Mouse (Mus musculus) hindbrain, embryonic 14.5 days (tissue): ENCODE results near the gene Vamp5. TPM values are rescaled to one million over a fixed set of nuclear protein-coding genes. Genes with fewer than 3 reads are reported as not detected.
A peak's percentile ranks its signal among the peaks of the same experiment; 100 is the strongest.

Experiments
- ATAC-seq: fragments of 200-750 bp; cut with Nextera tagmentation; 2 replicates; pipeline ENCODE4 v1.8.0; 2017; ENCODE audit warnings: moderate number of reproducible peaks, mild to moderate bottlenecking, moderate TSS enrichment, moderate library complexity; ENCODE audit not compliant: low FRiP score
- DNase-seq: peaks from one replicate; pipeline ENCODE4 v3.0.0-alpha.2; 2015; ENCODE audit warnings: low spot score
- H3K27ac ChIP-seq: fragments of 300-500 bp; sonication (generic); 2 replicates; pipeline ENCODE4 v1.5.1; 2014; ENCODE audit warnings: mild to moderate bottlenecking, moderate library complexity
- H3K27me3 ChIP-seq: fragments of 300-500 bp; sonication (generic); 2 replicates; pipeline ENCODE4 v1.6.1; 2014; ENCODE audit warnings: mild to moderate bottlenecking, low read length, mixed read lengths; ENCODE audit not compliant: control insufficient read depth, insufficient read depth
- H3K36me3 ChIP-seq: fragments of 300-500 bp; sonication (generic); replicated peaks from 2 replicates; pipeline ENCODE4 v1.6.1; 2014; ENCODE audit not compliant: control insufficient read depth, insufficient read depth
- H3K4me1 ChIP-seq: fragments of 300-500 bp; sonication (generic); replicated peaks from 2 replicates; pipeline ENCODE4 v1.6.1; 2014; ENCODE audit warnings: antibody characterized with exemption, low read length, mixed read lengths; ENCODE audit not compliant: control insufficient read depth, insufficient read depth
- H3K4me2 ChIP-seq: fragments of 300-500 bp; sonication (generic); replicated peaks from 2 replicates; pipeline ENCODE4 v1.6.1; 2014; ENCODE audit warnings: mild to moderate bottlenecking, moderate library complexity
- H3K4me3 ChIP-seq: fragments of 300-500 bp; sonication (generic); replicated peaks from 2 replicates; pipeline ENCODE4 v1.5.1; 2014; ENCODE audit warnings: mild to moderate bottlenecking, low read length
- H3K9ac ChIP-seq: fragments of 300-500 bp; sonication (generic); 2 replicates; pipeline ENCODE4 v1.6.1; 2014
- H3K9me3 ChIP-seq: fragments of 300-500 bp; sonication (generic); 2 replicates; pipeline ENCODE4 v1.6.1; 2016; ENCODE audit warnings: low read length; ENCODE audit not compliant: control insufficient read depth
- WGBS: fragments of 180-500 bp; shearing (Covaris S2); extraction: QIAGEN DNeasy Blood & Tissue Kit; methylation state at CpG from one replicate; pipeline ENCODE4 v1.1.7; 2014; 5-methylcytosine and 5-hydroxymethylcytosine counted together
- polyA plus RNA-seq: library from polyadenylated mRNA; unstranded; fragments of >200 nt; fragmentation: Nextera tagmentation; extraction: Ambion mirVana; gene quantifications from 2 replicates; pipeline ENCODE4 v1.2.1, GENCODE M21; 2014

The Vamp5 gene
- polyA plus RNA-seq, 1 experiment from 2014 or later: 23.6 TPM

DNA sequence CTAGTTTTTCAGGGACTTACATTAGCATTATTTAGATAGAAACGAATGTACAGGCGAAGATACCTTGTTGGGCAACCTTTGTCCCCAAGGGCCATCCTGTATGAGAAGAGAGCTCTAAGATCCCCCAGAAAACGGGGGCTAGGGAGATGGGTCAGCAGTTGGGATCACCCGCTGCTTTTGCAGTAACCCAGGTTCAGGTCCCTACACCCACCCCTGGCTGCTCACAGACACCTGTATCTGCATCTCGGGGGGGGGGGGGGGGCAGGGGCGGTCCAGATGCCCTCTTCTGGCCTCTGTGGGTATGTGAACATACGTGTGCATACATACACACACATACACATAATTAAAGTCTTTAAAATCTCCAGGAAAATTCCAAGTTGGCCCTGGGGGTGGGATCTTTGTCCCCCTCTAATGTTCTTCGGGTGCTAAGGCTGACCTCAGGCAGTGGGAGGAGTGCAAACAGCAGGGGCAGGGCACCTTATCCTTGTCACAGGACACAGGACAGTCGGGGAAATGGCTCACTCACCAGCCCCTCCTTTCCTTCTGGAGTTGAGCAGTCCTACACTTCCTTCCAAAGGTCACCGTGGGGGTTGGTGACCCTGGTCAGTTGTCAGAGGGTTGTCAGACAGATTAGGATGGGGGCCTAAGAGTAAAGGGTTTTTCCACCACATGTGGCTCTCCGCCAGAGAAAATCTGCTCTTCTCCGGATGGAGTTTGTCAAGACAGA, 10.7 kb upstream of the Vamp5 start:
- H3K4me2 ChIP-seq: peak overlapping the region; percentile 51
- no peaks in the 10 kb centered on the region for H3K36me3 ChIP-seq
- WGBS: 16% methylated on average over 12 of the region's 12 CpGs
- ATAC-seq: no peak
- 0 out of 2 replicates have a peak overlapping the region, but pooled peaks have one; percentile 30 for H3K4me3 ChIP-seq
- 0 out of 2 replicates have a peak, but pooled peaks cover 5% of the 10 kb centered on the region for H3K4me1 ChIP-seq
- peaks cover 18% of the 10 kb centered on the region for H3K27me3 ChIP-seq
- no peak overlapping the region for H3K27ac ChIP-seq
- no peak overlapping the region for H3K9ac ChIP-seq
- H3K9me3 ChIP-seq: no peaks in the 10 kb centered on the region
- no peak for DNase-seq

DNA sequence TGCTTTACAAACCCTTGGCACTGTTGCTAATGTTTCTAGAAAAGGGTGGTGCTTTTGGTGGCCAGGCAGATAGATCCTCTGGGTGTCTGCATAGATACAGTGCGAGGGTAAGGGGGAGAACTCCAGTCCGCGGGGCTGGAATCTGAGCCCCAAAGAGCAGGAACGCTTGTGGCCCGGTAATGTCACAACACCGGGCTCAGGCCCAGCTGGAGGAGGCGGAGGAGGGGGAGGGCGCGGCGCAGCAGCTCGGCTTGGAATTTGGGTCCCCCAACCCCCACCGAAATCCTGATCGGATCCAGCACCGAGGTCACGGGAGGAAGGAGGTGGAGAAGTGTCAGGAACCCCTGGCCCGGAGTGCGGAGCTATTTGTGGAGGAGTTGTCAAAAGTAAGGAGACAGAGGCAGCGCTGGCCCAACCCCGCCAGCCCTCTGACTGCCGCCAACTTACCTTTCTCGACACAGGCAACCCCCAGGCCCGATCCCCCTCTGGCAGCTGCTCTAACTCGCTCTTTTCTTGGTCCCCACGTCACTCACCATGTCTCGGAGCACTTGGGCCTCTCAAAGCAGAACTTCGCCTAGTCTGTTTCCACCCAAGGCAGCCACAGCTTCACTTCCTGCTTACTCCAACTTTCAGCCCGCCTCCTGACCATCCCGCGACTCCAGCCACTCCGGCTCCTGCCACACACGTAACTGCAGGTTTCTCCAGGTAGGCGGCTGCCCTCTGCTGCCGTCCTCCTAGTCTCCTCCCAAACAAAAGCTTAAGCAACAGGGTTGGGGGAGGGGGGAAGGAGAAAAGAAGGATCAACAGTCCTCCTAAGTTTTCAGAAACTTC, 9.9 kb upstream of the Vamp5 start, which contains the start of gene Vamp8:
TSS of gene Vamp8 (minus strand) at position 763 of the 831 bp plus-strand sequence.
- Histone ChIP-seq H3K27me3 (peaks cover 18% of the 10 kb centered on the region), H3K4me2 (peak within 1 kb of the TSS; percentile 51), H3K9ac (peak within 1 kb of the TSS; percentile 46), H3K36me3 (no peaks in the 10 kb centered on the region), H3K27ac (peak within 1 kb of the TSS; percentile 52; the same call in 1 of the 2 replicates), H3K4me3 (peak within 1 kb of the TSS; percentile 30), H3K9me3 (no peaks in the 10 kb centered on the region), H3K4me1 (0 out of 2 replicates have a peak, but pooled peaks cover 5% of the 10 kb centered on the region)
- 2% methylated on average over 33 of the region's 33 CpGs for WGBS
- ATAC-seq: no peak
- no peak for DNase-seq

GRCm38 (mm10) chr6:72389471-72389940, 9.2 kb upstream of the Vamp5 start:
- Histone ChIP-seq H3K4me1 (0 out of 2 replicates have a peak, but pooled peaks cover 5% of the 10 kb centered on the region), H3K27me3 (peaks cover 18% of the 10 kb centered on the region), H3K36me3 (no peaks in the 10 kb centered on the region), H3K27ac (0 out of 2 replicates have a peak overlapping the region, but pooled peaks have one; percentile 52), H3K9me3 (no peaks in the 10 kb centered on the region), H3K4me2 (peak overlapping the region; percentile 51), H3K4me3 (peak overlapping the region; percentile 30), H3K9ac (peak overlapping the region; percentile 46; the same call in 1 of the 2 replicates)
- 38% methylated on average over 13 of the region's 13 CpGs for WGBS
- DNase-seq (no peak), ATAC-seq (no peak)

DNA sequence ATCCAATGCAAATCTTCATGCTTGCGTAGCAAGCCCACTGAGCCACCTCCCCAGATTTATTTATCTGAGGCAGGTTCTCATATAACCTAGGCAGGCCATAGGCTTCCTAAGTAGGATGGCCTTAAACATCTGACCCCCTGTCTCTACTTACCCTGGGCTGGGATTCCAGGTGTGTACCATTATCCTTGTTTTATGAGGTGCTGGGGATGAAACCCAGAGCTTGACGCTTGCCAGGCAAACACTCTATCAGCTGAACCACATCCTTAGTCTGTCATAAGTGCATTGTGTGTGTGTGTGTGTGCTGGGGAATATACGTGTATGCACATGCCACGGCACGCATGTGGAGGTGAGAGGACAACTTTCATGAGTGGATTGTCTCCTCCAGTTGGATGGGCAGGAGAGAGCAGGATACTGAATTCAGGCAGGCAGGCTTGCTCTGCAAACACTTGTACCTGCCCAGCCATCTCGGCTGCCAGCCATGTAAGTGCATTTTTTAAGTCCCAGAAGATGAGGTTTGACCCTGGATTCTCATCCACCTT, 8.6 kb upstream of the Vamp5 start:
- H3K4me1 ChIP-seq: 0 out of 2 replicates have a peak, but pooled peaks cover 5% of the 10 kb centered on the region
- H3K4me3 ChIP-seq: no peak overlapping the region
- WGBS: 93% methylated on average over 6 of the region's 6 CpGs
- H3K27me3 ChIP-seq: peaks cover 18% of the 10 kb centered on the region
- ATAC-seq (no peak), DNase-seq (no peak)
- no peak overlapping the region for H3K4me2 ChIP-seq
- no peaks in the 10 kb centered on the region for H3K9me3 ChIP-seq
- H3K27ac ChIP-seq: no peak overlapping the region
- H3K9ac ChIP-seq: no peak overlapping the region
- H3K36me3 ChIP-seq: no peaks in the 10 kb centered on the region

GRCm38 (mm10) chr6:72388266-72388665, 8.0 kb upstream of the Vamp5 start:
- Histone ChIP-seq H3K4me1 (0 out of 2 replicates have a peak, but pooled peaks cover 5% of the 10 kb centered on the region), H3K27ac (no peak overlapping the region), H3K4me2 (no peak overlapping the region), H3K4me3 (no peak overlapping the region), H3K36me3 (no peaks in the 10 kb centered on the region), H3K27me3 (peaks cover 18% of the 10 kb centered on the region), H3K9ac (no peak overlapping the region), H3K9me3 (no peaks in the 10 kb centered on the region)
- no peak for DNase-seq
- 77% methylated on average over 10 of the region's 10 CpGs for WGBS
- ATAC-seq: no peak

DNA sequence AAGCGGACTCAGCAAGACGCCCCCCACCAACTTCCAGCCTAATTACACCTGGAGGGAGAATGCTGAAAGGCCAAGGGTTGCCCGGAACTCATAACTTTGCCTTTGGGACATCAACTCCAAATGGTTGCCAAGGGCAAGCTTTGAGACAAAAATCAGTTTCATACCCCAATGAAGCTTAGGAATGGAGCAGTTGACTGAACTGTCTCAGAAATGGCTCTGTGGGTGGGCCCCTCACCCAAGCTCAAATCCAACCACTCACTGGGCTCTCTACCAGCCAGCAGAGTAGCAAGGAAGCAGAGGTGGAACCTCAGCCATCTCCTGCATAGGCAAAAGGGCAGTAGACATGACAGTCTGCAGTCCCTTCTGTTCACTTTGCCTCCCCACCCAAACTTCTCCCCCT, 7.5 kb upstream of the Vamp5 start:
- H3K4me1 ChIP-seq: 0 out of 2 replicates have a peak, but pooled peaks cover 5% of the 10 kb centered on the region
- no peak for ATAC-seq
- 67% methylated on average over 3 of the region's 3 CpGs for WGBS

GRCm38 (mm10) chr6:72386561-72386960, 6.3 kb upstream of the Vamp5 start:
- 94% methylated on average over 2 of the region's 2 CpGs for WGBS
- H3K27ac ChIP-seq: no peak overlapping the region
- no peaks in the 10 kb centered on the region for H3K36me3 ChIP-seq
- H3K4me2 ChIP-seq: no peak overlapping the region
- H3K27me3 ChIP-seq: peaks cover 23% of the 10 kb centered on the region
- no peak overlapping the region for H3K9ac ChIP-seq
- DNase-seq (no peak), ATAC-seq (no peak)
- H3K4me1 ChIP-seq: 0 out of 2 replicates have a peak, but pooled peaks cover 5% of the 10 kb centered on the region
- H3K4me3 ChIP-seq: no peak overlapping the region
- H3K9me3 ChIP-seq: no peaks in the 10 kb centered on the region

More for the DNA sequence above, 7.5 kb upstream of the Vamp5 start:
- Histone ChIP-seq H3K27me3 (peaks cover 18% of the 10 kb centered on the region), H3K4me3 (no peak overlapping the region), H3K27ac (no peak overlapping the region), H3K4me2 (no peak overlapping the region), H3K36me3 (no peaks in the 10 kb centered on the region), H3K9ac (no peak overlapping the region), H3K9me3 (no peaks in the 10 kb centered on the region)
- no peak for DNase-seq

- ATAC-seq (no peak), DNase-seq (no peak)
- Histone ChIP-seq H3K27me3 (peaks cover 28% of the 10 kb centered on the region), H3K27ac (no peak overlapping the region), H3K4me2 (no peak overlapping the region), H3K36me3 (no peaks in the 10 kb centered on the region), H3K4me3 (no peak overlapping the region), H3K9me3 (no peaks in the 10 kb centered on the region), H3K9ac (no peak overlapping the region), H3K4me1 (0 out of 2 replicates have a peak, but pooled peaks cover 8% of the 10 kb centered on the region)
- WGBS: 92% methylated on average over 4 of the region's 4 CpGs
Observed at GRCm38 (mm10) chr6:72385258-72385657, 5.0 kb upstream of the Vamp5 start.

DNA sequence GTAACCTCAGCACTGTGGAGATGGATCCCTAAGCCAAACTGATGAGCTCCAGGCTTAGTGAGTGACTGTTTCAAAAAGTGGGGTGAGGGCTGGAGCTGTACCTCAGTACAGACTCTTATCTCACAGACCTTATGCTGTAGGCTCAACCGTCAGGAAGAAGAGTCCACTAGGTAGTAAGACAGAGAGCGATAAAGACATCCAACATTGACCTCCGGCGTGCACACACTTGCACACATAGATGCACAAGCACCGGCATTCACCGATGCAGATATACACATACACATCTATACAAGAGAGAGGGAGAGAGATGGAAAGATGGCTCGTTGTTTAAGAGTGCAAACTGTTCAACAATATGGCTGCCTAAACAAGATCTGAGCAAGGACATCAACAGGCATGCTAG, 3.7 kb upstream of the Vamp5 start:
- Histone ChIP-seq H3K9ac (no peak overlapping the region), H3K4me3 (no peak overlapping the region), H3K4me1 (0 out of 2 replicates have a peak, but pooled peaks cover 4% of the 10 kb centered on the region), H3K9me3 (no peaks in the 10 kb centered on the region), H3K36me3 (no peaks in the 10 kb centered on the region), H3K4me2 (no peak overlapping the region), H3K27ac (no peak overlapping the region), H3K27me3 (peaks cover 31% of the 10 kb centered on the region)
- WGBS: 95% methylated on average over 7 of the region's 7 CpGs
- DNase-seq (no peak), ATAC-seq (no peak)
